Mouse (Mus musculus) hindbrain, embryonic 16.5 days (tissue): ENCODE data around the gene Ube2ql1. TPM values are rescaled to one million over a fixed set of nuclear protein-coding genes. Genes with fewer than 3 reads are reported as not detected.

Source experiments
- ATAC-seq: fragments of 200-750 bp; cut with Nextera tagmentation; 2 replicates; pipeline ENCODE4 v1.8.0; 2017; ENCODE audit warnings: moderate TSS enrichment, moderate library complexity
- H3K27ac ChIP-seq: fragments of 300-500 bp; sonication (generic); 2 replicates; pipeline ENCODE4 v1.5.1; 2014; ENCODE audit warnings: low read depth, mild to moderate bottlenecking, control low read depth, low read length, moderate library complexity
- H3K27me3 ChIP-seq: fragments of 300-500 bp; sonication (generic); replicated peaks from 2 replicates; pipeline ENCODE4 v1.6.1; 2014; ENCODE audit warnings: low read length; ENCODE audit not compliant: control insufficient read depth, insufficient read depth
- H3K36me3 ChIP-seq: fragments of 300-500 bp; sonication (generic); 2 replicates; pipeline ENCODE4 v1.6.1; 2014; ENCODE audit warnings: mild to moderate bottlenecking, low read length, moderate library complexity, mixed read lengths; ENCODE audit not compliant: control insufficient read depth, insufficient read depth
- H3K4me1 ChIP-seq: fragments of 300-500 bp; sonication (generic); 2 replicates; pipeline ENCODE4 v1.6.1; 2014; ENCODE audit warnings: low read depth, low read length; ENCODE audit not compliant: control insufficient read depth, insufficient read depth
- H3K4me2 ChIP-seq: fragments of 300-500 bp; sonication (generic); 2 replicates; pipeline ENCODE4 v1.6.1; 2014; ENCODE audit warnings: mild to moderate bottlenecking, low read length, control low read depth, moderate library complexity
- H3K4me3 ChIP-seq: fragments of 300-500 bp; sonication (generic); 2 replicates; pipeline ENCODE4 v1.5.1; 2014; ENCODE audit warnings: mild to moderate bottlenecking, low read length, control low read depth, moderate library complexity
- H3K9ac ChIP-seq: fragments of 300-500 bp; sonication (generic); 2 replicates; pipeline ENCODE4 v1.6.1; 2014; ENCODE audit warnings: low read depth, mild to moderate bottlenecking, control low read depth, low read length, moderate library complexity
- H3K9me3 ChIP-seq: fragments of 300-500 bp; sonication (generic); 2 replicates; pipeline ENCODE4 v1.6.1; 2014; ENCODE audit warnings: mild to moderate bottlenecking, low read length, moderate library complexity; ENCODE audit not compliant: control insufficient read depth
- WGBS: fragments of 180-500 bp; shearing (Covaris S2); extraction: QIAGEN DNeasy Blood & Tissue Kit; methylation state at CpG from one replicate; pipeline ENCODE4 v1.1.7; 2014; 5-methylcytosine and 5-hydroxymethylcytosine counted together
- polyA plus RNA-seq: library from polyadenylated mRNA; unstranded; fragments of >200 nt; fragmentation: Nextera tagmentation; extraction: Ambion mirVana; gene quantifications from 2 replicates; pipeline ENCODE4 v1.2.1, GENCODE M21; 2015

Gene Ube2ql1
- polyA plus RNA-seq, 1 experiment from 2014 or later: 29.1 TPM

DNA sequence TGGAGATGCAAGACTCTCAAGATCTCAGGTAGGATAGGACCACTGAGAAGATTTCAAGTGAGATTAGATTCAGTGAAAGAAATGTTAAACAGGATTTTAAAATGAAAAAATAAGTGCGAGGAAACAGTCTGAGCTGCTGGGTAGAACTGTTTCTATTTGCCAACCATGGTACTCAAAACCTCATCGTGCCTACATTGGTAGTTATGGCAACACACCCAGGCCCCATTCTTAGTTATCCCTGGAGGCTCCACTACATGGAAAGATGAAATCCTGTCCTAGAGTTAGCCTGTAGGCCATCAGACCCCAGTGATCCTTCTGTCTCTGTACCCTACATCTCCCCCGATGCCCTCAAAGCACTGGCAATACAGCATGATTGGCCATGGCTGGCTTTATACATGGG is 14.3 kb downstream of the Ube2ql1 start:
- Histone ChIP-seq H3K9ac (no peak overlapping the region), H3K27ac (no peak overlapping the region), H3K4me2 (no peak overlapping the region), H3K36me3 (peaks cover 13% of the 10 kb centered on the region), H3K9me3 (no peaks in the 10 kb centered on the region), H3K4me3 (no peak overlapping the region), H3K27me3 (no peaks in the 10 kb centered on the region), H3K4me1 (peaks cover 4% of the 10 kb centered on the region)
- no peak for ATAC-seq
- 82% methylated on average over 3 of the region's 3 CpGs for WGBS

DNA sequence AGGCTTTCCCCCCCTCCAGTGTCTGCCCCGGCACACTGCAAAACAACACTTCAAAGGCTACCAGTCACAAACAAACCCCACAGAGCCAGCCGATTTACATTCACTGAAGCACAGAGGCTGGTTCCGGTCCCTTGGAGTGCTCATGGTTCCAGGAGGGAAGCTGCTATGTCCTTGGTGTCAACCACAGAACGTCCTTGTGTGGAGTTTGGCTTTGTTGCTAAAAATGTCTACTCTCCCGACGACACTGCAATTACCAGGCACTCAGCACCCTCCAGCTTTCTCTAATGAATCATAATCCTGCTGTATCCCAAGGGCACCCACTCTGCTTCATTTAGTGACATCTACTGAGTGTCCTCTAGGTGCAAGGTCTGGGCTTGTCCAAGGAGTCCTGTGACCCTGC is 18.5 kb downstream of the Ube2ql1 start:
- no peak overlapping the region for H3K4me2 ChIP-seq
- H3K36me3 ChIP-seq: no peaks in the 10 kb centered on the region
- H3K27me3 ChIP-seq: no peaks in the 10 kb centered on the region
- peak; percentile 38; the same call in 1 of the 2 replicates for ATAC-seq
- no peak overlapping the region for H3K9ac ChIP-seq
- 12% methylated on average over 6 of the region's 6 CpGs for WGBS
- H3K27ac ChIP-seq: no peak overlapping the region
- H3K4me1 ChIP-seq: peaks cover 12% of the 10 kb centered on the region
- H3K9me3 ChIP-seq: no peaks in the 10 kb centered on the region
- H3K4me3 ChIP-seq: no peak overlapping the region

GRCm38 (mm10) chr13:69717860-69718598 is 21.7 kb downstream of the Ube2ql1 start:
- Histone ChIP-seq H3K36me3 (no peaks in the 10 kb centered on the region), H3K4me2 (no peak overlapping the region), H3K27me3 (no peaks in the 10 kb centered on the region), H3K4me1 (peaks cover 12% of the 10 kb centered on the region), H3K27ac (no peak overlapping the region), H3K4me3 (no peak overlapping the region), H3K9ac (no peak overlapping the region), H3K9me3 (no peaks in the 10 kb centered on the region)
- ATAC-seq: peak; percentile 31; the same call in 1 of the 2 replicates
- 16% methylated on average over 11 of the region's 11 CpGs for WGBS

GRCm38 (mm10) chr13:69708236-69708635 is 31.5 kb downstream of the Ube2ql1 start:
- H3K9ac ChIP-seq: no peak overlapping the region
- no peak overlapping the region for H3K4me2 ChIP-seq
- no peak overlapping the region for H3K27ac ChIP-seq
- H3K4me1 ChIP-seq: no peaks in the 10 kb centered on the region
- no peak overlapping the region for H3K4me3 ChIP-seq
- ATAC-seq: no peak
- H3K36me3 ChIP-seq: 0 out of 2 replicates have a peak, but pooled peaks cover 2% of the 10 kb centered on the region
- WGBS: 92% methylated on average over 7 of the region's 7 CpGs
- no peaks in the 10 kb centered on the region for H3K27me3 ChIP-seq
- no peaks in the 10 kb centered on the region for H3K9me3 ChIP-seq

DNA sequence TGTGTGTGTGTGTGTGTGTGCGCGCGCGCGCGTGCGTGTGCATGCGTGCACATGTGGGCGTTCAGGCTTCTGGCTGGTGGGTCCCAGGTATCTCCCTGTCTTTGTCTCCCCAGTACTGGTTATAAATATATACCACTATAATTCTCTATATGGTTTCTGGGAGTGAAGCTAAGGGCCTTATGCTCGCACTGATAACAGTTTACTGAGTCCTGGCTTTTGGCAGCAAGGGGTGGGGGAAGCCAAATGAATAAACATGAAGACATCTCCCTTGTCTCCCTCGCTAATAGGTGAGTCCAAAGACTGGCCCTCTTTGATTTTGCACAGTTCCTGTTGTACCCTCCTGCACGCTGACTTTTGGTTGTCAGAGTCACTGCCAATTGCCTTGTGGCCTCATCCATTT is 32.2 kb downstream of the Ube2ql1 start:
- Histone ChIP-seq H3K4me2 (no peak overlapping the region), H3K4me3 (no peak overlapping the region), H3K4me1 (no peaks in the 10 kb centered on the region), H3K36me3 (0 out of 2 replicates have a peak, but pooled peaks cover 5% of the 10 kb centered on the region), H3K27me3 (no peaks in the 10 kb centered on the region), H3K27ac (no peak overlapping the region), H3K9me3 (no peaks in the 10 kb centered on the region), H3K9ac (no peak overlapping the region)
- no peak for ATAC-seq
- 89% methylated on average over 12 of the region's 12 CpGs for WGBS

DNA sequence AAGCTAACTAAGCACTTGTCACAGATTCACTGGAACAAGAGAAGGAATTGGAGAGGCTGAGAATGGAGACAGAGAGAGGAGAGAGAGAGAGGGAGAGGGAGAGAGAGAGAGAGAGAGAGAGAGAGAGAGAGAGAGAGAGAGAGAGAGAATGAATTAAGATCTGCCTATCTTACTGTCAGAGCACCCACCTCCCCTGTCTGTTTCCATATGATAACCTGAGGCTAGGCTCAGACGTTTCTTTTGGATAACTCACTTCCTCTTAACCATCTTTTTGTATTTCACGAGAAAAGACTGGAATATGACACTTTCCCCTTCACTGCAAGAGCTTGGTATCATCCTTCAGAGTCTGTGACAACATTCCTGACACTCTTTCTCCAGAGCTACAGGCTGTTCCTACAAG is 32.8 kb downstream of the Ube2ql1 start:
- Histone ChIP-seq H3K4me1 (no peaks in the 10 kb centered on the region), H3K4me3 (no peak overlapping the region), H3K27ac (no peak overlapping the region), H3K9me3 (no peaks in the 10 kb centered on the region), H3K9ac (no peak overlapping the region), H3K36me3 (0 out of 2 replicates have a peak, but pooled peaks cover 5% of the 10 kb centered on the region), H3K27me3 (no peaks in the 10 kb centered on the region), H3K4me2 (no peak overlapping the region)
- WGBS: 72% methylated on average over 2 of the region's 2 CpGs
- ATAC-seq: no peak

- no peak overlapping the region for H3K9ac ChIP-seq
- no peaks in the 10 kb centered on the region for H3K4me1 ChIP-seq
- H3K27me3 ChIP-seq: no peaks in the 10 kb centered on the region
- no peaks in the 10 kb centered on the region for H3K9me3 ChIP-seq
- H3K4me2 ChIP-seq: no peak overlapping the region
- H3K27ac ChIP-seq: no peak overlapping the region
- WGBS: 21% methylated on average over 11 of the region's 11 CpGs
- no peak for ATAC-seq
- no peak overlapping the region for H3K4me3 ChIP-seq
- 0 out of 2 replicates have a peak, but pooled peaks cover 5% of the 10 kb centered on the region for H3K36me3 ChIP-seq
Observed at GRCm38 (mm10) chr13:69703505-69703904, 36.2 kb downstream of the Ube2ql1 start.

- Histone ChIP-seq H3K9me3 (no peaks in the 10 kb centered on the region), H3K4me3 (no peak overlapping the region), H3K27ac (no peak overlapping the region), H3K4me2 (no peak overlapping the region), H3K9ac (no peak overlapping the region), H3K4me1 (no peaks in the 10 kb centered on the region), H3K27me3 (no peaks in the 10 kb centered on the region), H3K36me3 (0 out of 2 replicates have a peak, but pooled peaks cover 3% of the 10 kb centered on the region)
- no peak for ATAC-seq
- 85% methylated on average over 4 of the region's 4 CpGs for WGBS
Observed at GRCm38 (mm10) chr13:69701397-69701796, 38.3 kb downstream of the Ube2ql1 start.

DNA sequence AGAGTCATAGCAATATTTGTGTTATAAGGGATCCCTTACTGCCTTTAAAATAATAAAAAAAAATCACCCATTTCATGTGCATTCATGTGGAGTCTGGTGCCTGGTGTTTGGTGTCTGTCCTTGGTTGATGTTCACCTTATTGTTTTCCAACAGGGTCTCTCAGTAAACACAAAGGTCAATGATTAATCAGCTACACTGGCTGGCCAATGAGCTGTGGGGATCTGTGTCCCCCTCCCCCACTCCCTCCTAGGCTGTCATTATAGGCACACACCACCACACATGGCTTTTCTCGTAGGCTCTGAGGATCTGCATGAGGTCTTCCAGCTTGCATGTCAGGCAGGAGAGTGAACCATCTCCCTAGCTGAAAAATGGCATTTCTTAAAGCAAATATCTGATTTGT is 38.9 kb downstream of the Ube2ql1 start:
- H3K4me2 ChIP-seq: no peak overlapping the region
- no peaks in the 10 kb centered on the region for H3K9me3 ChIP-seq
- no peak overlapping the region for H3K4me3 ChIP-seq
- no peak overlapping the region for H3K9ac ChIP-seq
- 0 out of 2 replicates have a peak, but pooled peaks cover 3% of the 10 kb centered on the region for H3K36me3 ChIP-seq
- no peak overlapping the region for H3K27ac ChIP-seq
- no peak for ATAC-seq
- H3K27me3 ChIP-seq: no peaks in the 10 kb centered on the region
- no peaks in the 10 kb centered on the region for H3K4me1 ChIP-seq
- 34% methylated on average over 1 of the region's 1 CpGs for WGBS
